In the genomic region with DNA sequence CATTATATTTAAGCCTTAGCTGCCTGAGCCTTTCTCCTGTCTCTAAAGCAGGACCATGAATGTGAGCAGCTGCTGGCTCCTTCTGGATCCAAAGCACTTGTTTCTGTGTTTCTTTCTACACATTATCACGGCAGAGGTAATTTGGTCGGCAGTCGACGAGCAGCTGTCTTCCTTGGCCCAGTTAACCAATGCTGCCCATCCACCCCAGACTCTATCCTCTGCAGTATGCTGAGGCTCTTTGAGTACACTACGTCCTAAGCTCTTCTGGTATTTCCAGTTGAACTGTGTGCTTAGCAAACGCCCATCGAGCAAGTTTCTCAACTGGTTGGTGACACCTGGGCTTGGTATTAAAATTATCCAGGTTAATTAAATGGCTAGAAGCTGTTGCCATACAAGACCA, we compare ENCODE assay signal across 13 mouse cellular contexts.
DNase-seq lines count a peak whose midpoint lies in the region; ATAC-seq and TF ChIP-seq lines count a peak whose summit lies in the region.
"Had no signal": no experiment of that assay in that cellular context is flagged by ENCODE, and none has a peak within 500 bp of the region (broad histone marks: within the 10 kb centered on the region; RNA-seq: fewer than 3 reads in every experiment).

No protein-coding gene starts in this region.

- 48% methylated on average over 7 of the region's 7 CpGs for WGBS in lung, embryonic 15.5 days
- WGBS in lung, adult 2 months = 60% methylated on average over 7 of the region's 7 CpGs

- ATAC-seq in lung, embryonic 15.5 days (ENCODE audit: borderline replicate concordance, extremely low read depth, low FRiP score, low TSS enrichment) = no peak

- intact Hi-C loops in gastrocnemius, adult 2 months (cut with DNase I) = no loop called here
- intact Hi-C loops in gastrocnemius, postnatal 36 days (cut with DNase I) = no loop called here

- peaks cover 16% of the 10 kb centered on the region for H3K36me3 ChIP-seq in lung, embryonic 15.5 days
- H3K36me3 ChIP-seq: liver, embryonic 15.5 days had no signal

- peak; percentile 52 for DNase-seq in gastrocnemius, adult 2 months
- no peak for DNase-seq in gastrocnemius, postnatal 36 days
- DNase-seq in lung, adult 2 months = no peak
- peak; percentile 33 for DNase-seq in gastrocnemius, postnatal 25 days
- DNase-seq in retina, postnatal 1 day = peak; percentile 52
- no peak for DNase-seq in left cerebral cortex, adult 8-10 months (ENCODE audit: low spot score in 2 of 2)
- DNase-seq: cerebellum, adult 8-10 months; kidney, adult 18-20 months; kidney, postnatal 4 days had no signal

- H3K4me1 ChIP-seq in lung, embryonic 15.5 days = peaks cover 25% of the 10 kb centered on the region
- H3K4me1 ChIP-seq in lung, adult 2 months (ENCODE audit: control insufficient read depth, insufficient read depth, low read length) = no peaks in the 10 kb centered on the region
- H3K4me1 ChIP-seq: liver, embryonic 15.5 days had no signal

- H3K9ac ChIP-seq in lung, embryonic 15.5 days = no peak overlapping the region
- H3K9ac ChIP-seq: liver, embryonic 15.5 days had no signal

- no peak overlapping the region for H3K4me2 ChIP-seq in lung, embryonic 15.5 days
- H3K4me2 ChIP-seq: heart, embryonic 11.5 days; liver, embryonic 15.5 days had no signal

- no peaks in the 10 kb centered on the region for H3K27me3 ChIP-seq in lung, embryonic 15.5 days
- H3K27me3 ChIP-seq: CH12.LX; liver, embryonic 15.5 days had no signal

- H3K27ac ChIP-seq in gastrocnemius, adult 2 months = peak overlapping the region; percentile 65
- peak overlapping the region; percentile 46; the same call in 1 of the 2 replicates for H3K27ac ChIP-seq in lung, embryonic 15.5 days
- H3K27ac ChIP-seq: liver, embryonic 15.5 days had no signal

- no peak for TF ChIP-seq CTCF in gastrocnemius, adult 2 months (IDR thresholded peaks at IDR 0.05)
- TF ChIP-seq CTCF in lung, adult 2 months (IDR thresholded peaks at IDR 0.05; ENCODE audit: insufficient read depth, low read length) = no peak

- H3K4me3 ChIP-seq in gastrocnemius, adult 2 months = no peak overlapping the region
- no peak overlapping the region for H3K4me3 ChIP-seq in lung, embryonic 15.5 days
- no peak overlapping the region for H3K4me3 ChIP-seq in lung, adult 2 months (replicated peaks; ENCODE audit: extremely low read depth, low read depth, low read length)
- H3K4me3 ChIP-seq: liver, embryonic 15.5 days had no signal

- H3K9me3 ChIP-seq in lung, embryonic 15.5 days = no peaks in the 10 kb centered on the region
- H3K9me3 ChIP-seq: liver, embryonic 15.5 days had no signal

- TF ChIP-seq POLR2A in lung, adult 2 months (IDR thresholded peaks at IDR 0.05; ENCODE audit: borderline replicate concordance, extremely low read depth, low read depth, low read length) = no peak

Comparison
In these comparisons a context has a peak if more than half of its experiments do, and no peak if none do; other contexts are left out.
1. DNase-seq: peak in gastrocnemius, adult 2 months (single experiment), gastrocnemius, postnatal 25 days (single experiment) and retina, postnatal 1 day (single experiment); none in gastrocnemius, postnatal 36 days (0 of 2), lung, adult 2 months (single experiment) and left cerebral cortex, adult 8-10 months (0 of 2).